Mouse (Mus musculus) layer of hippocampus, adult 11-12 months (tissue): ENCODE results near the gene Gnl3l.
A peak's percentile ranks its signal among the peaks of the same experiment; 100 is the strongest.

ENCODE experiments used
- DNase-seq: peaks from one replicate; pipeline ENCODE4 v3.0.0; 2022; ENCODE audit warnings: low spot score

Gene Gnl3l

DNA sequence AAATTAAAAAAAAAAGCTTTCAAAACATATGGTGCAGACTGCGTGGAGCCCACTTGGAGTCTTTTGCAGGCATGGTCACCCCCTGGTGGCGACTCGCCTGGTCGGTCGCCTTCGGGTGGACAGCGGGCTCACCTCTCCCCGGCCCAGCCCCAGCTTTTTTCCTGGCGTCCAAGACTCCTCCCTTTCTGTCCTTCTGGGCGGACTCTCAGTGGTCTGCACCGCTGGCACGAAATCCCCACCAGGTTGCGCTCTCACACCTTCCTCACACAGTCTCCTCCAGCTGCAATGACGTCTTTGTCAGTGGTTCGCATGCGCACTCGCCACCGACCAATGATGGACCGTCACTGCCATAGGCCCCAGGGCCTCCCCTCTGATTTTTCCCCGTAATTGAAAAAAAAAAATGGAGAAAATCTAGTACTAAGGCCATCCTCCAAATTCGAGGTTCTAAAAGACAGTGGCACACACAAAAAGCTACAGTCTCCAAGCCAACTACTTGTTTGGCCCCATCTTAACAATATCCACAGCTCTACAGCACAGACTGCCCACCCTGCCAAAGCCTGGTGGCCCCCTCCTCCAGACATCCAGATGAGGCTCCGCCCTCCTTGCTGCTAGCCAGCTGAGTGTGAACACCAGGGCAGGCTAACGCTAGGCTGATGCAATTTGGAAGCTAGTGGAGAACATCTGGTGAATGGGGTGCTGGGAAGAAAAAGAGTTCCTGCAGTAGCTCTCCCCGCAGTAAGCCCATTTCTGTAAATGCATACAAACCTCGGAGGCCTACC, 60.4 kb downstream of the Gnl3l start:
- DNase-seq = peak; percentile 51

DNA sequence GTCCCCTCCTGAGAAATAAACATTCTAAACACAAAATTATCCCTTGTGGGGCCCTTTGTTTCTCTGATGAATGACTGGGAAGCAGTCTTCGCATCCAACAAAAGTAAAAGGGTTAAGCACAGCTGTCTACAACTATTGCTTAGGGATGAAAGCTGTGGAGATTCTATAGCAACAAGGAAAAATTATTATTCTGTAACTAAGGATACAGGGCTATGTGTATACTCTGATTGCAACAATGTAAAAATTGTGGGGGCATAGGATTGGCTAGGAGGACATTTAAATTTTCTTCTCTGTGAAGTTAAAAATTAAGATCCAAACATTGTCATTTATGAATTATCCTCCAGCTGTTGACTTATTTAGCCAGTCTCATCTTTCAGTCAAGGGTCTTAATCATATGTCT, 61.1 kb downstream of the Gnl3l start:
- DNase-seq = no peak

DNA sequence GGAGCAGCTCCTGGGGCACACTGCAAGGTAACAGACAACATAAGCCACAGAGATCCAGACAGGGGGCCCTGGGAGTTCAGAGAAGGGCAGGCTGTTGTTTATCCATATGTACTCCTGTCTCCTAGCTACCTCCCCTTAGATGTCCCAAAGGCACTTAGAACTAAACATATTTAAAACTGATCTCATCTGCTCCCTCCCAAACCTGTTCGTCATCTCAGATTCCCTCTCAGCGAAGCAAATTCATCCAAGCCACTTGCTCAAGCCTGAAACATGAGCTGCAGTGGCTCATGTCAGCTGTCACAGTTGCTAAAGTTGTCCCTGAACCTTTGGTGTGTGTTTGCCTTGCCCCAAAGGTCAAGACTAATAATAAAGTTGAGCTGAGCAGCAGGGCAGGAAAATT, 61.7 kb downstream of the Gnl3l start:
- DNase-seq = no peak

DNA sequence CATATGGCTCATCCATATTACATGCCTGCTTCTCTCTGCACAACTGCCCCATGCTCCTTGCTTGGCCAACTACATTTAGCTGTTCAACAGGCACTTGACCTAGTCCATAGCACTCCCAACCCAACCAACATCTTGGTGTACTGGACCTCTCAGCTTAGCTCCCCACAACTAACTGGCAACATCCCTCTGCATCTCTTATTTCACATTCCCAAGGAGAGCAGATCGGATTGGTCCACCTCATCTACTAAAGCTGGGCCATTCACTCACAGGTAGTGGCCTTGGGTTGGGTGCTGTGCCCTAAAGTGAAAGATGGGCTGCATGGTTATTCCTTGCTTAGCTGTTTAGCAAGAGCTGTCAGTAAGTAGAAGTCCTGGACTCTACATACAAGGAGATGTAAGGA, 62.4 kb downstream of the Gnl3l start:
- DNase-seq = no peak
